18 mouse cellular contexts compared by ENCODE assay signal in the genomic region with DNA sequence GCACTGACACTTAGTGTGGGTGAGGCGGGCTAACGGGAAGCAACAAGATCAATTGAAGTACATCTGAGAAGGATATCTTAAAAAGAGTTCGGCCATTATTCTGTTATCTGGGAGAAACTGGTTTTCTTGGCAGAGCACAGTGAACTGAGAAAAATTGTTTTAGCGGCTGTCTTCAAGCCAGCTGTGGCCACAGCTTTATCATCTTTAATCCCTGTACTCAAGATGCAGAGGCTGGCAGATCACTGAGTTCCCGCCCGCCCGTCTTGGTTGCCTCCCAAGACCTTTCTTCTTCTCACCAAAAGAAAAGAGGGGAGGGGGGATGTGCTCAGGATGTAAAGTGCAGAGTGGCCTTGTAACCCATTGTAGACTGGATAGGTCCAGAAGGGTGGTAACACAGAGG. TPM values are rescaled to one million over a fixed set of nuclear protein-coding genes. Genes with fewer than 3 reads are reported as not detected.
"Had no signal": no experiment of that assay in that cellular context is flagged by ENCODE, and none has a peak within 500 bp of the region (broad histone marks: within the 10 kb centered on the region; RNA-seq: fewer than 3 reads in every experiment).

No protein-coding gene starts in this region.

- H3K27me3 ChIP-seq: neural tube, embryonic 12.5 days; neural tube, embryonic 13.5 days; neural tube, embryonic 15.5 days; stomach, embryonic 15.5 days had no signal

- H3K9me3 ChIP-seq: neural tube, embryonic 12.5 days; neural tube, embryonic 13.5 days; neural tube, embryonic 15.5 days; stomach, embryonic 15.5 days had no signal

- H3K9ac ChIP-seq: neural tube, embryonic 12.5 days; neural tube, embryonic 13.5 days; neural tube, embryonic 15.5 days; stomach, embryonic 15.5 days had no signal

- H3K4me1 ChIP-seq: neural tube, embryonic 12.5 days; neural tube, embryonic 15.5 days; stomach, embryonic 15.5 days had no signal

- H3K4me3 ChIP-seq: neural tube, embryonic 12.5 days; neural tube, embryonic 13.5 days; neural tube, embryonic 15.5 days; stomach, embryonic 15.5 days had no signal

- H3K36me3 ChIP-seq: neural tube, embryonic 13.5 days; neural tube, embryonic 15.5 days had no signal

- H3K27ac ChIP-seq: neural tube, embryonic 12.5 days; neural tube, embryonic 13.5 days; neural tube, embryonic 15.5 days; stomach, embryonic 15.5 days; stomach, postnatal 0 days had no signal

- DNase-seq: retina, postnatal 1 day; right cerebral cortex, adult 18-20 months; right cerebral cortex, postnatal 14 days; right cerebral cortex, postnatal 25 days; right cerebral cortex, postnatal 4 days; spleen, adult 18-20 months; thymus, adult 18-20 months; thymus, adult 2 months; thymus, postnatal 14 days; thymus, postnatal 25 days; thymus, postnatal 36 days; thymus, postnatal 4 days had no signal

RNA-seq across cellular contexts. Expression of gene Hcar2, which starts 48.4 kb away (rescaled TPM):
- polyA plus RNA-seq: neural tube, embryonic 12.5 days; neural tube, embryonic 13.5 days; neural tube, embryonic 14.5 days had no signal
